Mouse (Mus musculus) stomach, embryonic 15.5 days (tissue): ENCODE measurements around the gene Bod1l. TPM values are rescaled to one million over a fixed set of nuclear protein-coding genes. Genes with fewer than 3 reads are reported as not detected.

Experiments used
- ATAC-seq: fragments of 200-750 bp; cut with Nextera tagmentation; 2 replicates; pipeline ENCODE4 v1.8.0; 2017; ENCODE audit warnings: low read depth, moderate number of reproducible peaks, moderate TSS enrichment; ENCODE audit not compliant: insufficient read depth, low FRiP score
- H3K27ac ChIP-seq: fragments of 300-500 bp; sonication (generic); 2 replicates; pipeline ENCODE4 v1.5.1; 2015; ENCODE audit warnings: mild to moderate bottlenecking, inconsistent platforms
- H3K27me3 ChIP-seq: fragments of 300-500 bp; sonication (generic); replicated peaks from 2 replicates; pipeline ENCODE4 v1.6.1; 2015; ENCODE audit warnings: inconsistent platforms
- H3K36me3 ChIP-seq: fragments of 300-500 bp; sonication (generic); 2 replicates; pipeline ENCODE4 v1.6.1; 2015; ENCODE audit warnings: inconsistent platforms
- H3K4me1 ChIP-seq: fragments of 300-500 bp; sonication (generic); 2 replicates; pipeline ENCODE4 v1.6.1; 2015; ENCODE audit warnings: inconsistent platforms
- H3K4me2 ChIP-seq: fragments of 300-500 bp; sonication (generic); 2 replicates; pipeline ENCODE4 v1.6.1; 2015; ENCODE audit warnings: mild to moderate bottlenecking, inconsistent platforms
- H3K4me3 ChIP-seq: fragments of 300-500 bp; sonication (generic); replicated peaks from 2 replicates; pipeline ENCODE4 v1.5.1; 2015; ENCODE audit warnings: inconsistent platforms
- H3K9ac ChIP-seq: fragments of 300-500 bp; sonication (generic); 2 replicates; pipeline ENCODE4 v1.6.1; 2015; ENCODE audit warnings: inconsistent platforms
- H3K9me3 ChIP-seq: fragments of 300-500 bp; sonication (generic); 2 replicates; pipeline ENCODE4 v1.6.1; 2016; ENCODE audit warnings: inconsistent platforms
- WGBS: fragments of 180-500 bp; shearing (Covaris S2); methylation state at CpG from one replicate; pipeline ENCODE4 v1.1.7; 2015; 5-methylcytosine and 5-hydroxymethylcytosine counted together
- polyA plus RNA-seq: library from polyadenylated mRNA; unstranded; fragments of >200 nt; fragmentation: Nextera tagmentation; extraction: Ambion mirVana; gene quantifications from 2 replicates; pipeline ENCODE4 v1.2.1, GENCODE M21; 2015

Gene Bod1l
- polyA plus RNA-seq, 1 experiment from 2014 or later = 24.3 TPM

DNA sequence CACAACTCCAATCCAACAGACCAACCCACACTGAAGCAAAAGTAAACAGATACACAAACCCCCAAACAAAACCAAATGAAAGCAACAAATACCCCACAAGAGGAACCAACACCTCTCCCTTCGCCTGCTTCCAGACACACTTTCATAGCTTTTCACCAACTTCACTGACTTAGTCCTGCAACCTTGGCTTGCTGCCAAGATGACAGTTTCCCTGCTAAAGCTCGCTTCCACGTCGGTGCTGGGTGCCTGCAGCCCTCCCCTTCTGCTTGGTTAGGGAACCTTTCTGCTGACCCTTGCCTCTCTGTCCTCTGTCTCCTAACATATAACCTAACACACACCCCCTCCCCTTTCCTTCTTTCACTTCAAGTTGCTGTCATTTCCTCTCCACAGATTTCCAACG is 1.4 kb downstream of the Bod1l start:
- Histone ChIP-seq H3K4me2 (peak overlapping the region; percentile 68), H3K4me3 (peak overlapping the region; percentile 99), H3K36me3 (no peaks in the 10 kb centered on the region), H3K4me1 (peaks cover 14% of the 10 kb centered on the region), H3K9me3 (no peaks in the 10 kb centered on the region), H3K9ac (no peak overlapping the region), H3K27ac (no peak overlapping the region), H3K27me3 (no peaks in the 10 kb centered on the region)
- no peak for ATAC-seq
- WGBS = 11% methylated on average over 5 of the region's 5 CpGs

DNA sequence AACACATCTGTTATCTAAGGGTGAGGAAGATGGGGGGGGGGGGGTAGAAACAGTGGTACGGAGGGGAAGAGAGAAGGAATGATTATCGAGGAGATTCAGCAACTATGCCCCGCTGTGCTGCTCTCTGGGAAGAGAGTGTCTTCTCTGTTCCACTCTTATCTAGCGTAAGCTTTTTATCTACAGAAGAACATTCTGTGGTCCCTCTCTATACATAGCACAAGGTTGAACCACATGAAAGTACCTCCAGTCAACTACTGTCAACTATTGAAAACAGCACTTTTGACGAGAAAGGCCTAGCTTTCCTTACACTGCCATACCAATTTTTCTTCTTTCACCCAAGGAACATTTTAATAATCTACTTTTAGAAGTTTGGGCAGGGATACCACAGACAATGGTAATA is 2.4 kb downstream of the Bod1l start:
- Histone ChIP-seq H3K9ac (no peak overlapping the region), H3K9me3 (no peaks in the 10 kb centered on the region), H3K27ac (no peak overlapping the region), H3K36me3 (0 out of 2 replicates have a peak, but pooled peaks cover 3% of the 10 kb centered on the region), H3K4me3 (no peak overlapping the region), H3K4me1 (peaks cover 14% of the 10 kb centered on the region), H3K4me2 (no peak overlapping the region), H3K27me3 (no peaks in the 10 kb centered on the region)
- 85% methylated on average over 5 of the region's 5 CpGs for WGBS
- no peak for ATAC-seq

DNA sequence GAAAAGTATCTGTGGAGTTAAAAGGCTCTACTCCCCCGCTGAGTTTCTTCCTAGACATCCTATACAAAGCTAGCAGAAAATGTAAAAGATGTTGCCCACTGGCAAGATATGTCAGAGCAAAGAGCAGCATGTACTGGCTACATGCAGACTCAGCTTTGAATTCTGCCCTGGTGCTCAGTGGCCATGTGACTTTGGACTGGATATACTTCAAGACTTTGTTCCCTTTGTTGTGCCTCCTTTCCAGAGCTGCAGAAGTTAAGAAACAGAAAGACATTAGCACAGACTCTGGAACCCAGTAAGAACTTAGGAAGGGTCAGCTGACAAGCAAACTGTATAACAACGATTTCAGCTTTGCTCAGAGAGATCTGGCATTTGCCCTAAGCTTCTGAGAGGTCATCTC is 14.0 kb downstream of the Bod1l start:
- ATAC-seq = no peak
- Histone ChIP-seq H3K27ac (no peak overlapping the region), H3K36me3 (peaks cover 32% of the 10 kb centered on the region; the same call in 1 of the 2 replicates), H3K4me1 (no peaks in the 10 kb centered on the region), H3K9ac (no peak overlapping the region), H3K4me2 (no peak overlapping the region), H3K27me3 (no peaks in the 10 kb centered on the region), H3K4me3 (no peak overlapping the region), H3K9me3 (no peaks in the 10 kb centered on the region)
- 97% methylated on average over 2 of the region's 2 CpGs for WGBS

DNA sequence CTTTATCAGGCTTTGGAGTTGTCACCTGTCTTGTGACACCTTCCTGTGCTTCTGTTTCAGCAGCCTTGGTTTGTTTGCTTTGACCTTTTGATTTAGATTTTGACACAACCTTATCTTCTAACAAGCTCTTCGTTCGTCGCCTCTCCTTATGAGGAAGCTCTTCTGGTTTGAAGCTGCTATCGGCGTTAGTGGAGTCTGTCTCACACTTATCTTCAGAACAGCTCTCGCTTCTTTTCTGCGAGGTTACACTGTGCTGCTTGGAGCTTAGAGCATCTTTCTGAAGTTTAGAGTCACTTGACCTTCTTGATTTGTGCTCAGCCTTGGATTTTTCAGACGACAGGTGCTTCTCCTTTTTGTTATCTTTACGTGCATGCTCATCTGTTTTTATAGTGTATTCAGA is 23.0 kb downstream of the Bod1l start:
- ATAC-seq = no peak
- Histone ChIP-seq H3K4me3 (no peak overlapping the region), H3K36me3 (peaks cover 55% of the 10 kb centered on the region), H3K27ac (no peak overlapping the region), H3K9me3 (no peaks in the 10 kb centered on the region), H3K27me3 (no peaks in the 10 kb centered on the region), H3K9ac (no peak overlapping the region), H3K4me1 (no peaks in the 10 kb centered on the region), H3K4me2 (no peak overlapping the region)
- WGBS = 85% methylated on average over 9 of the region's 9 CpGs

DNA sequence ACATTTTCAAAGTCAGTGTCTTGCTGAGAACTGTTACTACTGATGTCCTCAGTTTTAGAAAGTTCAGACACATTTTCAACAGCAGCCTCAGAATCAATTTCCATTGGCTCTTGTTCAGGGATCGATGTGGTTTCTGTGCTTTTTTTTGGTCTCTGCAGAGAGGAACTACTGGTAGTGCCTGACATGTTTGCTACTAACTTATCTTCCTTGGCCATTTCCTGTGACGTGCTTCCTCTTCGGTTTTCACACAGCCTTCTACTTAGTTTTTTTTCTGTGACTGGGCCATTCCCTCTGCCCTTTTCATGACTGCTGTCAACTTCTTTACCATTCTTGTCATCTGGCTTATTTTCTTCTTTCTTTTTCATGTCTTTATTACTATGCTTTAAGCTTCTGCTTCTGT is 23.6 kb downstream of the Bod1l start:
- no peak overlapping the region for H3K27ac ChIP-seq
- no peak overlapping the region for H3K9ac ChIP-seq
- H3K4me2 ChIP-seq = no peak overlapping the region
- H3K36me3 ChIP-seq = peaks cover 54% of the 10 kb centered on the region
- no peak overlapping the region for H3K4me3 ChIP-seq
- ATAC-seq = no peak
- no peaks in the 10 kb centered on the region for H3K4me1 ChIP-seq
- no peaks in the 10 kb centered on the region for H3K27me3 ChIP-seq
- 76% methylated on average over 3 of the region's 3 CpGs for WGBS
- H3K9me3 ChIP-seq = no peaks in the 10 kb centered on the region

DNA sequence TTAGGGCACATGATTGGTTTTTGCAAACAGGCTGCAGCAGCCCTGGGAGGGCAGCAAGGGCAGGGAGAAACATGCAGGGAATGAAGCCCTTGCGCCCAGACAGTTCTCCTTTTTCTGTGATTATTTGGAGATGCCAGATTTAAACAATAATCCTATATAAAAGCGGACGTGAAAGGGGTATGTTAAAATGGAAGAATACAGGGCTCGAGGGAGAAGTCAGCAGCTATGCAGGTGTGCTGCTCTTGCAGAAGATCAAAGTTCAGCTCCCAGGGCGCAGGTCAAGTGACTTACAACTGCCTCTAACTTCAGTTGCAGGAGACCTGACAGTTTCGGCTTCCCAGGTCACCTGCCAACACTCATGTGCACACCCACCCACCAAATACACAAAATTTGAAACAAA is 31.6 kb downstream of the Bod1l start:
- peaks cover 16% of the 10 kb centered on the region for H3K36me3 ChIP-seq

DNA sequence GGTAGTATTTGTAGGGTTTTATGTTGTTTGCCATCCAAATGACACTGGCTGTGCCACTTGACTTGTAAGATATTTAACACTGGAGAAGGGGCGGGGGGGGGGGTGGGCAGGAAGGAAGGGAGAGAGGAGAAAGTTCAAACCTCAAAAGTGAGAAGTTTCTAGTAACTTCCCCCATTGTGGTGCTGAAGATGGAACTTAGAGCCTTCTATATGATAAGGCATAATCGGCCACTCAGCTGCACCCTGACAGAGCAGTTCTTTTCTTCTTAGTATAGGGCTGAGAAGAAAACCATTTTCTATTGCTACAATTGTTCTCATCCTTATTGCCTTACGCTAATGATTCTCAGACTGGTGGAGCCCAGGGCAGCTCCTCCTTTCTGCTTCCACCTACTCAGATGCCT is 32.8 kb downstream of the Bod1l start:
- WGBS = 87% methylated on average over 3 of the region's 3 CpGs
- H3K9me3 ChIP-seq = no peaks in the 10 kb centered on the region
- H3K4me1 ChIP-seq = no peaks in the 10 kb centered on the region
- H3K4me2 ChIP-seq = no peak overlapping the region
- H3K27me3 ChIP-seq = no peaks in the 10 kb centered on the region
- no peak overlapping the region for H3K27ac ChIP-seq
- no peak for ATAC-seq
- H3K4me3 ChIP-seq = no peak overlapping the region
- no peak overlapping the region for H3K9ac ChIP-seq
- peaks cover 5% of the 10 kb centered on the region; the same call in 1 of the 2 replicates for H3K36me3 ChIP-seq

More for the DNA sequence above, 31.6 kb downstream of the Bod1l start:
- Histone ChIP-seq H3K4me3 (no peak overlapping the region), H3K4me1 (no peaks in the 10 kb centered on the region), H3K9me3 (no peaks in the 10 kb centered on the region), H3K27ac (no peak overlapping the region), H3K9ac (no peak overlapping the region), H3K4me2 (no peak overlapping the region), H3K27me3 (no peaks in the 10 kb centered on the region)
- 88% methylated on average over 6 of the region's 6 CpGs for whole genome bisulfite sequencing
- no peak for ATAC-seq

DNA sequence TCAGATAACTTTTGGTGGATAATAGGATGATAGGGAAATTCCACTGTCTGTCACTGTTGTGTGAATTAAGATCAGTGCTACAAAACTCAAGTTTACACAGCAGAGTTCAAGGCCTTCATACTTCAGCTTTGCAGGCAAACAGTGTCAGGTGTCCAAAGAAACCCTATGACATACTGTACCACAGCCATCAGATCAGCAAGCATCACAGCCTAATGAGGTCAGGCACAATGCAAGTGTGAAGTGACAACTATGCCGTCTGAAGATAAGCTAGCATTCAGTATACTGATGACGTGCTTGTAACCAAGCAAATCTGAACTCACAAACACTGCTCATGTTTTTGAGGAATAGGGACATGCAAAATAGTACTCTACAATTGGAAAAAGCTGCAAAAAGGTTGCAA is 36.7 kb downstream of the Bod1l start:
- Histone ChIP-seq H3K27me3 (no peaks in the 10 kb centered on the region), H3K9me3 (no peaks in the 10 kb centered on the region), H3K36me3 (peaks cover 11% of the 10 kb centered on the region; the same call in 1 of the 2 replicates), H3K4me2 (no peak overlapping the region), H3K27ac (no peak overlapping the region), H3K4me3 (no peak overlapping the region), H3K9ac (no peak overlapping the region), H3K4me1 (no peaks in the 10 kb centered on the region)
- ATAC-seq = no peak
- WGBS = 89% methylated on average over 2 of the region's 2 CpGs

DNA sequence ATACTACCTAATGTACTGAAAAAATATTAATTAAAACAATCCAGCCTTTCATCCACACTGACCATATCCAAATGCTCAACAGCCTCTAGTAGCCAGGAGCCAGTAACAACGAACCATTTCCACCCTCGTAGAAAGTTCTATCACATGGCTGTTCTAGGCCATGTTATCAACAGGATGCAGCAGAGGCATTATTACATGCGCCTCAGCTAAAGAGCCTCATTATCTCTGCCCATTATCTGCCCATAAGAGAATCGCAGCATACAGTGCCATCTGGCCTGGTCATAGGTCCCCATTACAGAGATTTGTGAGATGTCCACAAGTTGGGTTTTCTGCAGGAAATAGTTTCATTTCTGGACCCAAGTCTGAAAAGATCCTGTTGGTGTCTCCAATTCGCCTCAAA is 37.9 kb downstream of the Bod1l start:
- 86% methylated on average over 5 of the region's 5 CpGs for WGBS
- no peak for ATAC-seq

DNA sequence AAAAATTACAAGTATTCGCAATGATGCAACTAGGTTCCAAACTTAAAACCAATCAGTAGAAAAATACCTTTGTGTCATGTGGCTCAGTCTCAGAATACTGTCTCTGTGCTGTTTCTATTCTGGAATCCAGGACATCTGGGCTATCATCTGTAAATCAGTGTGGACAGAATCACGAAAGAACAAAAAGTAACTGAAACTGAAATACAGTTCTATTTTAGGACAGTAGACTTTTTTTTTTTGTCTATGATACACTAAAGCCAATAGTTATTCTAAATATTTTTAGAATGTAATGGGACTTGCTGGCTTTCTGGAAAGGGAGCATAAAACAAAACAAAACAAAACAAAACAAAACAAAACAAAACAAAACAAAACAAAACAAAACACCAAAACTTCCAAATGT is 39.0 kb downstream of the Bod1l start:
- H3K36me3 ChIP-seq = peaks cover 9% of the 10 kb centered on the region; the same call in 1 of the 2 replicates
- 87% methylated on average over 2 of the region's 2 CpGs for WGBS
- H3K9me3 ChIP-seq = no peaks in the 10 kb centered on the region
- H3K4me2 ChIP-seq = no peak overlapping the region
- no peak overlapping the region for H3K9ac ChIP-seq
- no peak overlapping the region for H3K4me3 ChIP-seq
- no peaks in the 10 kb centered on the region for H3K27me3 ChIP-seq
- no peaks in the 10 kb centered on the region for H3K4me1 ChIP-seq
- H3K27ac ChIP-seq = no peak overlapping the region
- ATAC-seq = no peak

More for the DNA sequence above, 37.9 kb downstream of the Bod1l start:
- Histone ChIP-seq H3K27ac (no peak overlapping the region), H3K4me1 (no peaks in the 10 kb centered on the region), H3K9me3 (no peaks in the 10 kb centered on the region), H3K4me2 (no peak overlapping the region), H3K36me3 (peaks cover 6% of the 10 kb centered on the region; the same call in 1 of the 2 replicates), H3K4me3 (no peak overlapping the region), H3K9ac (no peak overlapping the region), H3K27me3 (no peaks in the 10 kb centered on the region)

DNA sequence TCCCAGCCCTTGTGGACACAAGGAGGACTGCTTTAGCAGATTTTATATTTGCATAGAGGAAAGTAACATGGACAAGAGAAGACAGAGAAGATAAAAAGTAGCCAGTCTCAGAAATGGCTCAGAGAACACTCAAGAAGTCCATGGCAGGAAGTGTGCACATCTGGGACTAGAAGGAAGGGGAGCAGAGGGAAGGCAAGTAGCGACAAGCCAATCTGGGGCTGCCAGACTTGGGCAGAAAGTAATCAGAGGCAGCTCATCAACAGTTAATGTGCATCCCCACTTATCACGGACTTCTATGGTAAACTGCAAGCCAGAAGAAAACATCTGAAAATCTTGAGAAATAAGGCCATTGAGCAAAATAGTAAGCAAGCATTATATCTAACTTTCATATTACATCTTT is 39.5 kb downstream of the Bod1l start:
- H3K4me2 ChIP-seq = no peak overlapping the region
- WGBS = 87% methylated on average over 2 of the region's 2 CpGs
- no peaks in the 10 kb centered on the region for H3K9me3 ChIP-seq
- no peak overlapping the region for H3K27ac ChIP-seq
- peaks cover 10% of the 10 kb centered on the region; the same call in 1 of the 2 replicates for H3K36me3 ChIP-seq
- ATAC-seq = no peak
- H3K4me1 ChIP-seq = no peaks in the 10 kb centered on the region
- H3K27me3 ChIP-seq = no peaks in the 10 kb centered on the region
- H3K4me3 ChIP-seq = no peak overlapping the region
- H3K9ac ChIP-seq = no peak overlapping the region

DNA sequence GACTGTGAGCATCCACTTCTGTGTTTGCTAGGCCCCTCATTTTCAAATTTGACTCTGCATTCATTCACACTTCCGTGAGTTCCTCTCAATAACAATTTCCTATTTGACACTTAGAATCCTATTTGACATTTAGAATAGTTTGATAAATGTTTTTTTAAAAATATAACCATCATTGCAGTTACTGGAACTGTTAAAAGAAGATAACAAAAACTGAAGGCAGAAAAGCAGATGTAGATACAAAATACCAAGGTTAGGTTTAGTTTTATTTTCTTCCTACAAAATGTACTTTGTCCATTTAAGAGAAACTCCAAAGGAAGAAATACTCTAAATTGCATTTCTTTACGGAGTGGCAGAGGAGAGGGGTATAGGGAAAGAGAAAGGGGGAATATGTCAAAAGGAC is 42.5 kb downstream of the Bod1l start:
- Histone ChIP-seq H3K27me3 (no peaks in the 10 kb centered on the region), H3K27ac (no peak overlapping the region), H3K4me1 (no peaks in the 10 kb centered on the region), H3K36me3 (peaks cover 20% of the 10 kb centered on the region), H3K4me2 (no peak overlapping the region), H3K4me3 (no peak overlapping the region), H3K9ac (no peak overlapping the region), H3K9me3 (no peaks in the 10 kb centered on the region)
- no peak for ATAC-seq
- WGBS = 79% methylated on average over 2 of the region's 2 CpGs

DNA sequence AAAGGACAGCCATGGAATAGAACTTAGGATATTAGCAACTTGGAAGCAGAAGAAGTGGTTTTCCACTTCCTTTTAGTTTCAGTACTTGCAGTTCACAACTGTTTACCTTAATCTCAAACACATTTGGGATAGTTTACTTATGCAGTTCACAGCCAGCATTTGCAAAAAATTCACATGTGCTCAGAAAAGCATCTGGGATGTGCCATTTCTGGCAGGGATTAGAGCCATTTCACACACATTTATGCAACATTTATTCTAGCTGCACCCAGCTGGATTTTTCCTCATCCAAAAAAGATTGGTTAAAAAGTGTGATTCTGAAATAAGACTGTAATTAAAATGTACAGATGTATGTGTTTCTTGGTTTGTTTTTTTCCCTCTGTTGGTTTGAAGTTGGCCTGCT is 49.7 kb downstream of the Bod1l start:
- no peaks in the 10 kb centered on the region for H3K27me3 ChIP-seq
- peaks cover 25% of the 10 kb centered on the region for H3K36me3 ChIP-seq
- H3K4me1 ChIP-seq = no peaks in the 10 kb centered on the region
- no peak overlapping the region for H3K9ac ChIP-seq
- ATAC-seq = no peak
- H3K27ac ChIP-seq = no peak overlapping the region
- H3K4me2 ChIP-seq = no peak overlapping the region
- H3K9me3 ChIP-seq = no peaks in the 10 kb centered on the region
- H3K4me3 ChIP-seq = no peak overlapping the region
